Mouse (Mus musculus) A20 (cell line): Measurements from ENCODE around the gene Thsd7a.

Source experiments
- DNase-seq: peaks from one replicate; pipeline ENCODE4 v3.0.0-alpha.2; 2011; ENCODE audit warnings: low read depth, low spot score

The Thsd7a gene

DNA sequence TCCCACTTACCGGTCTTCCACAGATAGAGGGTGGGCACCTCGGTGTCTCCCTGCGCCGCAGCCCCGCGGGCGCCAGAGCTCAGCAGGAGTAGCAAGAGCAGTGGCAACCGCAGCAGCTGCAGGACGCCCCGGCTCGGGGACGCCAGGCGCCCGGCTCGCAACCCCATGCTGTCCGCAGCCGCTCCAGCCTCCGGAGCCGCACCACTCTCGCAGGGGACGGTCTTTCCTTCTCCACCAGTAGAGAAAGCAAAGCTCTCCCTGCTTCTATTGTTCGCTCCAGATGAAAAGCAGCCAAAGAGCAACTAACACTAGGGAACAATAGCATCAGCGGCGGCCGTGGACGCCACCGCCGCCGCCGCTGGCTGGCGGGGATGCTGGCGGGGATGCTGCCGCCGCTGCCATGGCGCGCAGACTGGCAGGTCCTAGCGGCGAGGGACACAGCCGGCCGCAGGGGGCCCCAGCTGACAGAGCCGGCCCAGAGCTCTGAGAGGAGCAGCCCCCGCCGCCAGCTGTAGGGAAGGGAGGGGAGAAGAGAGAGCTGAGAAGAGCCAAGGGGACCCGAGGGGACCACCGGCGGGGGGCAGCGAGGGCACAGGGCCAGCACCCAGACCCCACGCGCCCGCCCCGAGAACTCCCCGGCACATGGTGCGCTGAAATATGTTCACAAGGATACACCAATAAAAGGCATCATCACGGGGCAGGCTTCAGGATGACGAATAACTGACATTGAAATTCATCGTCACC lies at the start of gene Thsd7a:
Gene Thsd7a (minus strand): TSS at position 624 of the 744 bp plus-strand sequence.
- DNase-seq, result no peak

DNA sequence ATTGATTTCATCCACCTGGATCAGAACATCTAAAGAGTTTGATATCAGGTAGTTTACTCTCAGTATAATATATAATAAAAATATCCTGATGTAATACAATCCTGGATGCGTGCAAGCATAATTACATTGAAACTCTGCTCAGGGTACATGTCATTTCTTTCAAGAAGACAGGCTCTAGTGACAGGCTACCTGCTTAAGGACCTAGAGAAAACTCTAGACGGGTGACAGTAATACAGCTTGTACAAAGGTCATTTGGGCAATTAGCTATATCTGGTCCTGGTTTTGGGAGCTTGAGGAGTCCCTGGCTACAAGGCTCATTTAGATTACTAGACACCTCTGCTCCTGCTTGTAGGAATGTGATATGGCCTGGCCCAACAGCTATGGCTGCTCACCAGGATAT lies 37.9 kb upstream of the Thsd7a start:
- DNase-seq, result no peak

DNA sequence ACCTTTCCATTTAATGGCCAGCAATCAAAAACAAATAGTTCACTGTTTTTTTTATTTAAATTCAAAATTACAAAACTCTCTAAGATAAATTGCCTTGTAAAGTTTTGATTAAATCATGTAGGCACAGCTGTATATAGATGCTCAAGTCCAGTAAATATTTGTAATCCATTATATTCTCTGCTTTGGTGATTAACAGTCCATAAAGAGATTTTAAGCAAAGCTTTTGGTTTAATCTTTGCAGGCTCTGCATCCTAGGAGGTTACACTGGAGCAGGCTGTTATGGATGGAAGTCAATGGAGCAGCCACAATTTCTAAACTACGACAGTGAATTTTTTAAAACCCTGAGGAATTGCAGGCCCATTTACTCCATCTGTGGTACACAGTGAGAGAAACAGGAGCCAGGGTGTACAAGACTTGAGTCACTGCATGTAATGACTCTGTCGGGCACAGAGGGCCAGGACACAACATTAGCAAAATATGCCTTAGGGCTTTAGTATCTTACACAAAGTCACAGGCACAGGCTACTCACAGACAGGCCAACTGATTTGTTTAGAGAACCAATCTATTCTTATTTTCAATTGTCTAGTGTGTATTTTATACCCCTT lies 37.3 kb upstream of the Thsd7a start:
- DNase-seq, result no peak

DNA sequence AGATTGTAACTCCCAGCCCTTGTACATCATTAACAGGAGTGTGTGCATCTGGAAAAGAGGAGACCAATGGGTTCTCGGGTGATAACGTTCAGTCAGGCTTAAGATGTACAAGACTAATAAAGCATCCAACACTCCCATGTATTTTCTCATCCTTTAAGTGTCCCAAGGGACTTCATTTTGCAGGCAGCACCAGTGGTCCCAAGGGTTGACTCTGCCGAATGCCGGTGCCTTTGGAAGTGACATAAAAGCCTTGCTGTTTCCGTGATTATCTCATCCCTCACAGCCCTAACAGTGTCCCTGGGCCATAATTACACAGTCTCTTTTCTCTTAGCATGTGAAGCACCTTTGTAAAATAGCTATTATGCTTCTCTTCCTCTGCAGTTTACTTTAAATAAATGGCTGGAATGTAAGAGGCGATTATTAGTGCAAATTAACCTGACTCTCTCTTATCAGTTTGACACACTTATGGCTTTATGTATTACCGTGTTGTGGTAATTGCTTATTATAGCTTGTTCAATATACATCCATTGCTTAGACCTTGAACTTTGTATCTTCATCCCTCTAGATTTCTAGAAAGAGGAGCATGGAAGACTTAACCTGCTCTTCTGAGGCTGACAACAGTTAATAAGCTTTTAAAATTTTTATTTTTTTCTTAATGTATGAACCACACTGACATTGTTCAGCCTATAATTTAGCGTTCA lies 35.9 kb upstream of the Thsd7a start:
- no peak for DNase-seq

DNA sequence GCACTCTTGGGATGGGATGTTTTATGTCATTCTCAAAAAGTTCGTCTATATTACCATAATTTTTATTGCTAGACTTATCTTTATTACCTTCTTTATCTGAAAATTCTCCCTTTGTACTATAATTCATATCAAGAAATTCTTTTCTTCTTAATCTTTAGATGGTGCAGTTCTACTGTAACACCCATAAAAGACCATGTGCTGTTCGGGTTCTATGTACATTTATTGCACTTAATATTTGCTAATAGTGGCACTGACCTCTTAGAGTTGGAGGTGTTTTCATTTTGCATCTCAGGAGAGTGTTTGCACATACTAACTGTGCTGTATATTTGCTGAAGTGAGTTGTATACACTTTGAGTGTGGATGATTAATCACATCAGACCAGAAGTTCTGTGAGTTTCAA lies 23.6 kb upstream of the Thsd7a start:
- no peak for DNase-seq

DNA sequence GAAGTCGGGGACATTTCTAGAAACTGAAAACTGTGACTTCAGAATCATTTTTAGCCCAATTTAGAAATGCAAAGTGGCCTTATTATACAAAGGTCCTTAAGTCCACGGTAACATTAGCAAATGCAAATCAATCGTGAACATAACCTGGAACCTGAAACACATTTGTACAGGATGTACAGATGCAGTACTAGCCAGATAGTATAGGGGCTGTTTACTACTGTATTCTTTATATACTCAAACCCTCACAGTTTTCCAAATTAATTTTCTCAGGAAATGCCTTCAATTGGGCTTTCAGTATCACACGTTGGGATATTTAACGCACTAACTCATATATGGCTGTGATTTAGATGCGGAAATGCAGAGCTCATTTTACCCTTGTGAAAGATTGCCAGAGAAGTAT lies 16.0 kb upstream of the Thsd7a start:
- no peak for DNase-seq

- DNase-seq, result no peak
These were observed 15.4 kb upstream of the Thsd7a start for GRCm38 (mm10) chr6:12764606-12765005.

DNA sequence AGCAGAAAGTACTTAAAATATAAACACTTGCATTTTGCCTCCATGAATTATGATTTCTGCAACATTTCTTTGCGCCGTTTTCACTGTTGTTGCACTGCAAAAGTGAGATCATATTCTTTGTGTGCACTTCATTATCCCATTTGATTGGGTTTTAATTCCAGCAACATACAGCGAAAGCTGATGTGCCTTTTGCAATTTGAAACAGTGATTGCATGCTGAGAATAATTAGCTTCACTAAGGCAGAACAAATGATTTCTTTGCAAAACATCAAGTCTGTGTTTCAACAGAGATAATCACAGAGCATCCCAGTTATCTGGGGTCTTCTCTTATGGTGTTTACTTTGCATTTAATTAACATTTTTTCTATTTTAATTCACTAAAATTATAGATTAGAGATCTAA lies 14.6 kb upstream of the Thsd7a start:
- DNase-seq, result no peak

- DNase-seq, result no peak
These were observed 10.4 kb upstream of the Thsd7a start for GRCm38 (mm10) chr6:12759328-12760193.

DNA sequence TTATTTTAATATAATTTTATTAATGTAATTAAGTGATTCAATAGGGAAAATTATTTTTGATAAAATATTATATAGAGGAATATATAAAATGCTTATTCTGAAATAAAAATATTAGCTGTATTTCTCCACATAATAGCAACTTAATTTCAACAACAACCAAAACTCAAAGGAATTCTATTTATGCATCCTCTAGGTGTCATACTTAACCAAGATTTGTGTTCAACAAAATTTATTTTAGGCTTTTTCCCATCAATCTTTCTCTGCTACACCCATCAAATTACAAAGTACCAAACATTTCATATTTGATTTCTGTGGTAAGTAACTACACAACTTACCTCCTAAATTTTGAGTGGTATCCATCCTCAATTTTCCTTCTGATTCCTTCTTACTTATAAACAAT lies 3.1 kb upstream of the Thsd7a start:
- DNase-seq, result no peak

DNA sequence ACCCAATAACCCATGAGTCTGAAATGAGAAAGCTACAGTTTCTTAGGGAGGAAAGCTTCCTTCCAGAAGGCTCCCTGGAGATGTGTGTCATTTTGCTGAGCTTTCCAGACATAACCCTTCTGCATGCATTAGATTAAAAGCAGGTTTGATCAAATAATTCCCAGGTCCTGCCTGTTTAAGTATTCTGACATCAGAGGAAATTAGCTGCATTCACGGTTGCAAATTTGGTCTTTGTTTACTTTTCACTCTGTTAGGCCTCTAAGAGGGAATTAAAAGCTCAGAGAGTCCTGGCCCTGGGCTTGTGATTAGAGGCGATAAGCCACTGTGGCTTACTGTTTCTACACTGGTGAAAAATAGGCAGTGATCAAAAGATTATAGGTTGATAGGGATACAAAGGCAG lies 1.2 kb upstream of the Thsd7a start:
- DNase-seq, result no peak

DNA sequence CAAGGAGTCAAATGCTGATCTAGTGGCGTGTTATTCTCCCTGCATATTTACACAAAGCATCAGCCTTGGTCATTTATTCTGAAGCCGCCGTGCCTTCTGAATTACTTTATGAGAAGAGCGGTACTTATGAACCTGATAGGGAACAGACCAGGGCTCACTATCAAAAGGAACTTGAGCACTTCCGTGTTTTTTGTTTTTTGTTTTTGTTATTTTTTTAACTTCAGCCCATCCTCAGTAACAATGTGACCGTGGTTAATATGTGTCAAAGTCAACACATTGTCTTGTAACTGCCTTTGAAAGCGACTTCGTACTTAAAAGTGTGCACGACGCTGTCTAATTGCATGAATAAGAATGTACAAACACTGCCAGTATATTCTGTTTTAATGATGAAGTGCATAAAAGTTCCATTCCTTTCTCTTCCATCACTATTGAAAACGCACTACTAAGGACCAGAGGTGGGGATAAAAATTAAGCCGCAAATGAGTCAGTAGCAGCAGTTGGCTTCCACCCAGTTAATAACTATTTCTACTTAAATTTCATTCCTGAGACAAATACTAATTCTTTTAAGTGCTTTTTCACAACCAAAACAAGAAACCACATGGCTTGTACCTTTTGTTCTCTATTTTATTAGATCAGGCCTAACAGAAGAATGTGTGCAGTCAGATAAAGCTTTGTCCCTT lies 461 bp upstream of the Thsd7a start:
- no peak for DNase-seq

DNA sequence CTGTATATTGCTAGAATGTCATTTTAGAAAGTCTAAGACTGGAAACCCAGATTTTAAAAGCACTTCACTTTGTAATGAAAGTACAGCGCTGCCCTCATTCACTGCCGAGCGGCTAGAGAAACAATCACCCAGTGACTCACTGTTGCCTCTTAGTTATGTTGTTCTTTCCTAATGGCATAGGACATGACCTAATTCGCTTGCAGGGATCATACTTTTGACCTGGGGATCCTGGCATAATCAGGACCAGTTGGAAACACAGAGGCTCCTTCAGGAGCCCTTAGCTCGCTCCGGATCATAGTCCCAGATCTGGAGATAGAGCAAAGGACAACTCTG lies 790 bp downstream of the Thsd7a start:
- DNase-seq, result no peak

GRCm38 (mm10) chr6:12747856-12748450 lies 1.3 kb downstream of the Thsd7a start:
- no peak for DNase-seq

DNA sequence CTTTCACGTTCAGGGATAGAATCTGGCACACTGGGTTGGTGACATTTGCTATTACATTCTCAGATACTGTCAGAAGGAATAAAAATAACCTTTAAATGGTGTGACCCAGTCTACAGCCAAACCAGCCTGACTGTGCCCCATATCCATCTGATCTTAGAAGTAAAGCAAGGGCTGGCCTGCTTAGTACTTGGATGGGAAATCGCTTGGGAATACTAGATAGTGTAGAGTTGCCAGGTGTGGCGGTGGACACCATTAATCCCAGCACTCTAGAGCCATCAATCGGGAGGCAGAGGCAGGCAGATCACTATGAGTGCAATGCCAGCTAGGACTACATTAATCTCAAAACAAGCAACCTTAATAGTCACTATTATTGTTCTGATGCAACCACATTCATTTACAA lies 6.4 kb downstream of the Thsd7a start:
- no peak for DNase-seq

DNA sequence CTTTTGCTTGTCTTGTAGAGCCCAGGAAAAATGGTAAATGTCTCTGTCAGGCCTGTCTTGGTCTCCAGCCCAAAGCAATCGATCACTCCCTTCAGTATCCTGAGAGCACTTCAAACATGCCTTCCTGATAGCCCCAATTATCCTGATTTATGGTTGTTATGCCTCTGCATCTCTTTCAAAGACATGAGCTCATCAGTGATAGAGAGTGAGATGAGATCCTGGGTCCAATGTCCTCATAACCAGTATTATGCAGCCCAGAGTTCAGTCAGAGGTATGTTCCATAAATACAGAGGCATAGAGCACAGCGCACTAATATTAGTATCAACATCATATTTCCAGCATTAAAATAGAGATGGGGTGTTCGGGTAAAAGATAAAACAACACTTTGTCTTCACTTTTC lies 15.3 kb downstream of the Thsd7a start:
- no peak for DNase-seq

DNA sequence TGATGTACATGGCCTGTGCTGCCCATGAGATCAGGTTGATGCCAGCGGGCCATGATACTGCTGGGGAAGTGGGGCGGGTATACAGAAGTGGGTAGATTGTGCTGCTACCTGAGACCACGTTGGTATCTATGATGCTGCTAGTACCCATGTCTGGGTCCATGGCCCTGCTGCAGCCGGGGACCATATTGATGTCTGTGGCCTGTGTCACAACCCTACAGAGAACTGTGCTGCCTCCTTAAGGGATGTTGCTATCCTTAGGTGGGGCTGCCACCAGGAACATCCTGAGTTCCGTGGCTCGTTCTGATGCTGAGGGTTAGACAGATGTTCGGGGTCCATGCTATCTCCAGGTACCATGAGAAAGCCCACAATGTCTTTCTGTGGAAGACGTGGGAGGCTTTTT lies 33.1 kb downstream of the Thsd7a start:
- no peak for DNase-seq

DNA sequence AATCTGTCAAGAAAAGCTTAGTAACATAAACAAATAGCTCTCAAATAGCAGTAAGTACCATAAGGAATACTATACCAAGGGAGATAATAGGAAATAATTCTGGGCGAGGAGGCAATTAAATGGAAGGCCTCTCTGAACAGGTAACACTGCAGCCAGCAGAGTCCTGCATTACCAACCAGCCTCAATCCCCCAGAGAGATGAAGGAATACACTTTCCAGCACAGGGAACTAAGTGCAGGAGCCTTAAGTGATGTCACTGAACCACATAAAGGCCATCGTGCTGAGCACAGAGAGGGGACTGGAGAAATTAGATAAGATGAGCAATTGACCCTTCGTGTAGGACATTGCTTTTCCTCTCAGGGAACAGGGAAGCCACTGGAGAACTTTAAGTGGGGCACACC lies 36.6 kb downstream of the Thsd7a start:
- no peak for DNase-seq

DNA sequence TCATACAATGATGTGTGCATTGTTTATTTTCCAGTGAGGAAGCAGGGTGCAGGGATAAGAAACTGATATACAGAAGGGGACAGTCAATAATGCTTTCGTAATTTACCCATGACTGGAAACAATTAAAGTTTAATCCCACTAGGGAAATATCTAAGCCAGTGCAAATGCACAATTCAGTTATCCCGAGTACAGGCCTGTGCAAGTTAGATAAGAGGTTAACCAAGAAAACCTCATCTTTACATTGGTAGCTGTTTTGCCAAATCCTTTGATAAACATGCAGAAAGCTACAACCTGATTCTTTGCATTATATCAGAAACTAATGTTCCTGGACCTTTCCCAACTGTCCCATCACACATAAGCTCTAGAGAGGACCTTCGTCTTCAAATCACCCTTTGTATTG lies 46.3 kb downstream of the Thsd7a start:
- DNase-seq, result no peak

DNA sequence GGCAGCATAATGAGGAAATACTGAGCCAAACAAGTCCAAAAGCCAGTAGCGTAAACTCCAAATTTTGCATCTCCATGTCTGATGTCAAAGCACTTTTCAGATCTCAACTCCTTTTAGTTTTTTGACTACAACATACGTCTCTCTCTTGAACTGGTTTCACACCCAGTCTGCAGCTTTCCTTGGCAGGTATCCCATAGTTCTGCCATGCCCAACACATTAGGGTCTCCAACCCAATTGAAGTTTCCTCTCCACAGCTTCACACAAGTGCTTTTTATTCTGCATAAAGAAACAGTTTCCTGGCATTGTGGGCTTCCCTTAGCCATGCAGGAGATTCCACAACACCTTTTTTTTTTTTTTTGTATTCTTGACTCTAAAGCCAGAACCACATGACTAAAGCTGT lies 50.1 kb downstream of the Thsd7a start:
- DNase-seq, result no peak

DNA sequence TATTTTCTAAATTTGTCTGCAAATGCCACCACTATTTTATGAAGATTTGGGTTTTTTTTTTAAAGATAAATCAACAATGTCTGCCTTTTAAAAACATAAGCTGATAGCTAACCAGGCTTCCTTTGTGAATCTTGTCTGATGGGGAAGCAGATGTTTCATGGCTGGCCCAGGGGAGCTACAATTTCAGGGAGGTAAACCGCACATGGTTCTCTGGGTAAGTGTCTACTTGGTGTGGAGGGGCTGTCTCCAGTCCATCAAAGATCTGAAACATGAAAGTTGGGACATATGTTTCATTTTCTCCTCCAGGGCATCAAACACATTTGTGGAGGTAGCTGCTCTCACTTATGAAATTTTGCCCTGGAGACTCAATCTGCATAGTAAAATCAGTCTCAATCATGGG lies 55.5 kb downstream of the Thsd7a start:
- no peak for DNase-seq
